9 mouse cellular contexts compared by ENCODE assay signal in genomic region chr9:37616770-37617169, GRCm38 (mm10). TPM values are rescaled to one million over a fixed set of nuclear protein-coding genes. Genes with fewer than 3 reads are reported as not detected.
DNase-seq lines count a peak whose midpoint lies in the region; ATAC-seq and TF ChIP-seq lines count a peak whose summit lies in the region.
"Had no signal": no experiment of that assay in that cellular context is flagged by ENCODE, and none has a peak within 500 bp of the region (broad histone marks: within the 10 kb centered on the region; RNA-seq: fewer than 3 reads in every experiment).

No protein-coding gene starts in this region.

- no peaks in the 10 kb centered on the region for H3K36me3 ChIP-seq in limb, embryonic 11.5 days (ENCODE audit: control insufficient read depth, insufficient read depth, low read length)
- no peaks in the 10 kb centered on the region for H3K36me3 ChIP-seq in limb, embryonic 10.5 days
- peaks cover 37% of the 10 kb centered on the region for H3K36me3 ChIP-seq in G1E (replicated peaks)
- H3K36me3 ChIP-seq: heart, embryonic 15.5 days; neural tube, embryonic 12.5 days had no signal

- H3K27ac ChIP-seq in limb, embryonic 11.5 days (replicated peaks; ENCODE audit: low read depth, low read length) = no peak overlapping the region
- H3K27ac ChIP-seq in limb, embryonic 10.5 days = no peak overlapping the region
- H3K27ac ChIP-seq: heart, embryonic 15.5 days; neural tube, embryonic 12.5 days had no signal

- H3K27me3 ChIP-seq in limb, embryonic 11.5 days (ENCODE audit: control insufficient read depth, insufficient read depth, low read length) = no peaks in the 10 kb centered on the region
- H3K27me3 ChIP-seq in limb, embryonic 10.5 days (ENCODE audit: low read depth, poor library complexity, severe bottlenecking) = peaks cover 11% of the 10 kb centered on the region; the same call in 1 of the 2 replicates
- H3K27me3 ChIP-seq in G1E (ENCODE audit: insufficient read depth, low read length) = no peaks in the 10 kb centered on the region
- H3K27me3 ChIP-seq: heart, embryonic 15.5 days; neural tube, embryonic 12.5 days had no signal

- H3K9ac ChIP-seq in limb, embryonic 11.5 days (ENCODE audit: low read length) = no peak overlapping the region
- H3K9ac ChIP-seq: heart, embryonic 15.5 days; neural tube, embryonic 12.5 days had no signal

- peak; percentile 32 for DNase-seq in limb, embryonic 11.5 days (ENCODE audit: low spot score)
- DNase-seq in limb, embryonic 10.5 days (ENCODE audit: low spot score) = no peak
- DNase-seq in G1E (ENCODE audit: low spot score) = no peak
- peak; percentile 63 for DNase-seq in c-Kit-positive CD71-positive TER-119-positive erythroid progenitor cells, embryonic 14.5 days (ENCODE audit: low spot score)
- DNase-seq in kidney, adult 9 months = peak; percentile 68
- DNase-seq in retina, postnatal 7 days (ENCODE audit: low read depth, low spot score) = peak; percentile 47
- no peak for DNase-seq in gastrocnemius, postnatal 14 days

- WGBS in limb, embryonic 11.5 days = 50% methylated on average over 2 of the region's 2 CpGs
- 54% methylated on average over 2 of the region's 2 CpGs for WGBS in limb, embryonic 10.5 days

- H3K4me3 ChIP-seq in limb, embryonic 11.5 days (ENCODE audit: low read depth, low read length) = no peak overlapping the region
- no peak overlapping the region for H3K4me3 ChIP-seq in limb, embryonic 10.5 days
- no peak overlapping the region for H3K4me3 ChIP-seq in G1E (ENCODE audit: low read depth, low read length)
- H3K4me3 ChIP-seq: heart, embryonic 15.5 days; neural tube, embryonic 12.5 days had no signal

- no peaks in the 10 kb centered on the region for H3K4me1 ChIP-seq in limb, embryonic 11.5 days (ENCODE audit: control insufficient read depth, insufficient read depth, low read length)
- peaks cover 6% of the 10 kb centered on the region; the same call in 1 of the 2 replicates for H3K4me1 ChIP-seq in limb, embryonic 10.5 days
- peaks cover 44% of the 10 kb centered on the region for H3K4me1 ChIP-seq in G1E (ENCODE audit: insufficient read depth, low read depth, low read length)

- no peak for ATAC-seq in limb, embryonic 11.5 days (ENCODE audit: insufficient number of reproducible peaks, low FRiP score, low TSS enrichment, low read depth)
- 0 out of 2 replicates have a peak, but pooled peaks have one; percentile 24 for ATAC-seq in G1E (ENCODE audit: extremely low read depth, insufficient number of reproducible peaks, low FRiP score, poor library complexity, severe bottlenecking)

- intact Hi-C loops in gastrocnemius, postnatal 14 days (cut with DNase I; ENCODE audit: low total_unique reads) = no loop called here

- peak; percentile 50 for TF ChIP-seq CTCF in G1E (IDR thresholded peaks at IDR 0.05; ENCODE audit: low read depth, low read length)

- no peak overlapping the region for H3K4me2 ChIP-seq in limb, embryonic 11.5 days (ENCODE audit: low read depth, severe bottlenecking)
- H3K4me2 ChIP-seq: heart, embryonic 15.5 days; neural tube, embryonic 12.5 days had no signal

- H3K9me3 ChIP-seq in limb, embryonic 11.5 days (ENCODE audit: control insufficient read depth, low read length) = no peaks in the 10 kb centered on the region
- H3K9me3 ChIP-seq in limb, embryonic 10.5 days (replicated peaks) = no peaks in the 10 kb centered on the region
- no peaks in the 10 kb centered on the region for H3K9me3 ChIP-seq in G1E (replicated peaks)
- H3K9me3 ChIP-seq: heart, embryonic 15.5 days; neural tube, embryonic 12.5 days had no signal

RNA-seq across cellular contexts. Expression of gene Spa17, which starts 3.2 kb away (rescaled TPM):
- 5.4 and 7.2 TPM in 2 replicates for polyA plus RNA-seq in limb, embryonic 11.5 days (2014; fragmentation: Nextera tagmentation; extraction: Ambion mirVana)
- polyA plus RNA-seq in limb, embryonic 10.5 days (2016; fragmentation: Nextera tagmentation; extraction: Ambion mirVana) = 5.4 and 6.4 TPM in 2 replicates
- total RNA-seq in G1E (2014; fragmentation: Nextera tagmentation) = 12.4 and 21.1 TPM in 2 replicates
- 12.1 and 13.0 TPM in 2 replicates for total RNA-seq in G1E (2017)
- 1.7 and 1.8 TPM in 2 replicates for polyA plus RNA-seq in G1E (2012)
- total RNA-seq in gastrocnemius, postnatal 14 days (2021) = 1 to 10 TPM; 1.9 to 2.2 TPM

RNA-seq across cellular contexts. Expression of gene Tbrg1, which starts 40.3 kb away (rescaled TPM):
- 135 and 136 TPM in 2 replicates for polyA plus RNA-seq in limb, embryonic 11.5 days (2014; fragmentation: Nextera tagmentation; extraction: Ambion mirVana)
- 124 and 128 TPM in 2 replicates for polyA plus RNA-seq in limb, embryonic 10.5 days (2016; fragmentation: Nextera tagmentation; extraction: Ambion mirVana)
- total RNA-seq in G1E (2014; fragmentation: Nextera tagmentation) = 110 and 123 TPM in 2 replicates
- total RNA-seq in G1E (2017) = 122 and 157 TPM in 2 replicates
- 71.7 and 82.7 TPM in 2 replicates for polyA plus RNA-seq in G1E (2012)
- 10 to 100 TPM; 38.5 to 42.1 TPM for total RNA-seq in gastrocnemius, postnatal 14 days (2021)

RNA-seq across cellular contexts. Expression of gene Panx3, which starts 52.3 kb away (rescaled TPM):
- not detected in 2 replicates for polyA plus RNA-seq in limb, embryonic 11.5 days (2014; fragmentation: Nextera tagmentation; extraction: Ambion mirVana)
- not detected in 2 replicates for polyA plus RNA-seq in limb, embryonic 10.5 days (2016; fragmentation: Nextera tagmentation; extraction: Ambion mirVana)
- not detected in 2 replicates for total RNA-seq in G1E (2014; fragmentation: Nextera tagmentation)
- 0.06 and 0.16 TPM in 2 replicates for total RNA-seq in G1E (2017)
- not detected in 2 replicates for polyA plus RNA-seq in G1E (2012)
- not detected for total RNA-seq in gastrocnemius, postnatal 14 days (2021)
- polyA plus RNA-seq: neural tube, embryonic 12.5 days had no signal

Comparison
In these comparisons a context has a peak if more than half of its experiments do, and no peak if none do; other contexts are left out.
1. DNase-seq: peak in limb, embryonic 11.5 days (single experiment), c-Kit-positive CD71-positive TER-119-positive erythroid progenitor cells, embryonic 14.5 days (single experiment), kidney, adult 9 months (single experiment) and retina, postnatal 7 days (single experiment); none in limb, embryonic 10.5 days (single experiment), G1E (single experiment) and gastrocnemius, postnatal 14 days (single experiment).